ENCODE assay signal across 8 mouse cellular contexts in the genomic region with DNA sequence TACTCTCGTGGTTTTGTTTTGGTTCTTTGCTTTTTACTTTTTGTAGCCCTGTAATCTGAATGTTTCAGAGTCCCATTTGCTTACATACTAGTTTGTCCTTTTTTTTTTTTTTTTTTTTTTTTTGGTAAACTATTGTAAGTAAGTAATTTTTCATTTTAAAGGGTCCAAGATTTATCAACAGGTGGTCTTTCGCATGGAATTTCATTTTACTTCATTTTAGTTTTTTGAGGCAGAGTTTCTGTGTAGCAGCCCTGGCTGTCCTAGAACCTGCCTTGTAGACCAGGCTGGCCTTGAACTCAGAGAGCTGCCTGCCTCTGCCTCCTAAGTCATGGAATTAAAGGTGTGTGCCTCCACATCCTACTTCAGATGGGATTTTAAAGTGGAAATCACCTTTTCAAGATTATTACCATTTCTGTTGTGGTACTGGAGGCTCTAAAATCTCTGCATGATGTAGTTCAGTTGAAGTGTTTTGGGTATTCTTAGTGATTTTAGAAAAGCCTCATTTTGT. TPM values are rescaled to one million over a fixed set of nuclear protein-coding genes. Genes with fewer than 3 reads are reported as not detected.
DNase-seq lines count a peak whose midpoint lies in the region; ATAC-seq and TF ChIP-seq lines count a peak whose summit lies in the region.

No protein-coding gene starts in this region.

- no peak for TF ChIP-seq POLR2A in heart, adult 2 months (IDR thresholded peaks at IDR 0.05; ENCODE audit: insufficient read depth, low read depth, low read length)

- no peaks in the 10 kb centered on the region for H3K27me3 ChIP-seq in heart, adult 2 months (ENCODE audit: control insufficient read depth, insufficient read depth, low read length)
- no peaks in the 10 kb centered on the region for H3K27me3 ChIP-seq in E14TG2a.4 (ENCODE audit: insufficient read depth, low read length)
- no peaks in the 10 kb centered on the region for H3K27me3 ChIP-seq in forebrain, embryonic 16.5 days (replicated peaks; ENCODE audit: control insufficient read depth, insufficient read depth, low read length)
- no peaks in the 10 kb centered on the region for H3K27me3 ChIP-seq in liver, embryonic 15.5 days

- peak overlapping the region; percentile 99 for H3K4me3 ChIP-seq in heart, adult 2 months
- H3K4me3 ChIP-seq in E14TG2a.4 (replicated peaks; ENCODE audit: low read length) = peak overlapping the region; percentile 94
- H3K4me3 ChIP-seq in forebrain, embryonic 16.5 days (replicated peaks; ENCODE audit: low read length) = peak overlapping the region; percentile 90
- peak overlapping the region; percentile 80 for H3K4me3 ChIP-seq in liver, embryonic 15.5 days (replicated peaks)

- WGBS in heart, adult 2 months = 46% methylated on average over 2 of the region's 2 CpGs
- WGBS in forebrain, embryonic 16.5 days = 37% methylated on average over 2 of the region's 2 CpGs
- 31% methylated on average over 2 of the region's 2 CpGs for WGBS in liver, embryonic 15.5 days (ENCODE audit: insufficient replicate concordance)

- H3K36me3 ChIP-seq in heart, adult 2 months (ENCODE audit: control insufficient read depth, insufficient read depth, low read length) = peaks cover 22% of the 10 kb centered on the region
- H3K36me3 ChIP-seq in E14TG2a.4 (ENCODE audit: insufficient read depth, low read length) = peaks cover 31% of the 10 kb centered on the region
- H3K36me3 ChIP-seq in forebrain, embryonic 16.5 days (ENCODE audit: control insufficient read depth, insufficient read depth) = no peaks in the 10 kb centered on the region
- H3K36me3 ChIP-seq in liver, embryonic 15.5 days (replicated peaks) = no peaks in the 10 kb centered on the region

- H3K4me2 ChIP-seq in forebrain, embryonic 16.5 days (ENCODE audit: low read length) = peak overlapping the region; percentile 83
- H3K4me2 ChIP-seq in liver, embryonic 15.5 days = peak overlapping the region; percentile 93

- H3K79me2 ChIP-seq in heart, adult 2 months (replicated peaks; ENCODE audit: control insufficient read depth, insufficient read depth, low read length) = peaks cover 5% of the 10 kb centered on the region

- H3K9me3 ChIP-seq in E14TG2a.4 (ENCODE audit: low read length) = no peaks in the 10 kb centered on the region
- no peaks in the 10 kb centered on the region for H3K9me3 ChIP-seq in forebrain, embryonic 16.5 days (ENCODE audit: control insufficient read depth, low read length)
- no peaks in the 10 kb centered on the region for H3K9me3 ChIP-seq in liver, embryonic 15.5 days (replicated peaks)

- intact Hi-C loops in heart, adult 2 months (cut with DNase I) = loop anchor here (2.0 to 10.0 kb wide), 7 partner anchors 35 to 493 kb away; a partner anchor contains a TSS

- 0 out of 2 replicates have a peak overlapping the region, but pooled peaks have one; percentile 38 for H3K9ac ChIP-seq in heart, adult 2 months (ENCODE audit: low read depth, low read length)
- H3K9ac ChIP-seq in forebrain, embryonic 16.5 days (replicated peaks; ENCODE audit: low read depth, low read length) = no peak overlapping the region
- H3K9ac ChIP-seq in liver, embryonic 15.5 days = peak overlapping the region; percentile 77; the same call in 1 of the 2 replicates

- TF ChIP-seq EP300 in heart, adult 2 months (IDR thresholded peaks at IDR 0.05; ENCODE audit: insufficient read depth, low read depth, low read length) = no peak

- no peak for TF ChIP-seq CTCF in heart, adult 2 months (IDR thresholded peaks at IDR 0.05)
- no peak for TF ChIP-seq CTCF in E14TG2a.4 (conservative IDR thresholded peaks at IDR 0.05; ENCODE audit: low read length)

- DNase-seq in heart, adult 2 months = no peak
- DNase-seq in heart, postnatal 4 days = no peak
- no peak for DNase-seq in right cerebral cortex, adult 2 months (ENCODE audit: low spot score in 2 of 2)
- DNase-seq in embryo, embryonic 11 days = no peak
- no peak for DNase-seq in ovary, postnatal 14 days (ENCODE audit: low spot score)

- no peak for ATAC-seq in forebrain, embryonic 16.5 days
- ATAC-seq in liver, embryonic 15.5 days (ENCODE audit: insufficient read depth) = no peak

- H3K27ac ChIP-seq in heart, adult 2 months = peak overlapping the region; percentile 98
- H3K27ac ChIP-seq in forebrain, embryonic 16.5 days (ENCODE audit: low read length) = no peak overlapping the region
- H3K27ac ChIP-seq in liver, embryonic 15.5 days (replicated peaks) = peak overlapping the region; percentile 88; the same call in 1 of the 2 replicates

- H3K4me1 ChIP-seq in heart, adult 2 months (ENCODE audit: control insufficient read depth, insufficient read depth, low read length) = peaks cover 8% of the 10 kb centered on the region
- H3K4me1 ChIP-seq in E14TG2a.4 (replicated peaks; ENCODE audit: low read depth, low read length) = peaks cover 61% of the 10 kb centered on the region
- peaks cover 8% of the 10 kb centered on the region for H3K4me1 ChIP-seq in forebrain, embryonic 16.5 days (replicated peaks; ENCODE audit: control insufficient read depth, insufficient read depth, low read length)
- peaks cover 21% of the 10 kb centered on the region for H3K4me1 ChIP-seq in liver, embryonic 15.5 days (replicated peaks)

RNA-seq across cellular contexts. Expression of a gene that starts 2.2 kb away (rescaled TPM):
- 100 to 1,000 TPM; 115 to 153 TPM for total RNA-seq in heart, adult 2 months (2021)
- polyA plus RNA-seq in heart, adult 2 months (2012; rRNA removed) = 37.2 and 79.2 TPM in 2 replicates
- 10 to 100 TPM; 17.5 to 20.0 TPM for total RNA-seq in heart, postnatal 4 days (2021)
- 39.4 and 42.2 TPM in 2 replicates for polyA plus RNA-seq in forebrain, embryonic 16.5 days (2015; fragmentation: Nextera tagmentation; extraction: Ambion mirVana)
- polyA plus RNA-seq in liver, embryonic 15.5 days (2015; fragmentation: Nextera tagmentation; extraction: Ambion mirVana) = 10.4 and 10.8 TPM in 2 replicates
